Mouse (Mus musculus) heart, postnatal 25 days (tissue): Measurements from ENCODE around the gene Nhs. TPM values are rescaled to one million over a fixed set of nuclear protein-coding genes. Genes with fewer than 3 reads are reported as not detected.

Experiments
- DNase-seq: peaks from one replicate; pipeline ENCODE4 v3.0.0; 2022; ENCODE audit warnings: low spot score
- intact Hi-C: fragments of 180-260 bp; cut with DNase I; formaldehyde crosslinking; loops from one replicate; pipeline ENCODE4 v1.15.1; 2025
- total RNA-seq, 2 experiments: library from RNA; stranded (reverse); gene quantifications; 2 replicates each; pipeline ENCODE4 v1.2.3; 2021

Nhs gene
- total RNA-seq, 2 experiments from 2014 or later = 0.36 to 0.49 TPM

- DNase-seq = peak; percentile 4
- intact Hi-C loops = loop anchor here (2.0 kb wide), 1 partner anchor 133 kb away; the partner anchor contains the start of gene Nhs
Observed at GRCm38 (mm10) chrX:162025210-162025953, 134.1 kb downstream of the Nhs start.

DNA sequence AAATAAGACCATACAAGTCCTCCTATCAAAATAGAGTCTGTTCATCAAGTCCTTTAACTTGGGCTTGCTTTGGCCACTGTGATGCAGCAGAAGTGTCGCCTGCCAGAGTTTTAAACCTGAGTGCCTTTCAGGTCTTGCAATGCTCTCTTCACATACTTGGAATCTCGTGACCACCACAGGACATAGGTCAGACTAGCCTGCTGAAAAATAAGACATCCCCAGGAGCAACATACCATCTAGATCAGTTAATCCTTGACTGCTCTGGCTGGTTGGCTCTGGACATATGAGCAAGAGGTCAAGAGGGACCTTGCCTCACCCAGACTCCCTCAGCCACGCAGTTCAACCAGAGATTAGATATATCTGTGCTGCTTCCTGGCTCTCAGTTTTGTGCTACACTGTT, 137.8 kb downstream of the Nhs start:
- intact Hi-C loops = no loop called here
- DNase-seq = no peak

GRCm38 (mm10) chrX:162020039-162020566, 139.4 kb downstream of the Nhs start:
- DNase-seq = no peak
- intact Hi-C loops = no loop called here

DNA sequence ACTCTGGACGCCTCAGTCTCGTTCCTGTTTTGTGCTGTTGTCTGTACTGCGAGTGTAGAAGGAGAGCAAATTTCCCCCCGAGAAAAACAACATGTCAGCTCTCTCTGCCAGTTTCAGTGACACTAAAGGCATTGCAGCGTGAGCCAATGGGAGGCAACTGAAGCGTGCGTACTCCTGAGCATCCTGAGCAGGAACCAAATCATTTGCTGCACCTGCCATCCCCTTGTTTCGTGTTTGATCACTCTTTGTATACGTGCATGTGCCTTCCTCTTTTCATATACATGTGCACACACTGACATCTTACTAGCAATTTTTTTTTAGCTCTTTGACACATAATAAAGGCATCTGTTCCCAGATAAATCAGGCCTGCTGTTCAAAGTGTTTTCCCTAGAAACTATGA, 142.1 kb downstream of the Nhs start:
- DNase-seq = no peak
- intact Hi-C loops = no loop called here

DNA sequence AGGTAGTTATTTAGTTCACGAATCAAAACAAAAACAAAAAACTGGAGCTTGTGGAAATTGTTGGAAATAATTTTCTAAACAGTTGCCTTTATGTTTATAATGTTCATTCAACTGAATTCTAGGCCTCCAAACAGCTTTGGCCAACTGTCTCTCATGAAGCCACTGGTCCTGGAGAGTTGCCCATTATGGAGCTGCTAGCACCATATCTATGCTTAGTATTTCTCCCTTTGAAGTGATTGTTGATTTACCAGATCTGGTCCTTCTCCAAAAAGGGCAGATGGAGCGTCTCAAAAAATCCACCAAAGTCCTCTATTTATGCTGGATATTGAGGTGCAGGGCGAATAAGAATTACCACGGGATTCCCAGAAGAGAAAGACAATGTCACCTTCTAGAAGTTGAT, 147.0 kb downstream of the Nhs start:
- intact Hi-C loops = no loop called here
- no peak for DNase-seq

- DNase-seq = no peak
- intact Hi-C loops = no loop called here
Observed at GRCm38 (mm10) chrX:162009876-162010275, 149.7 kb downstream of the Nhs start.

GRCm38 (mm10) chrX:162003818-162004217, 155.7 kb downstream of the Nhs start:
- no peak for DNase-seq
- intact Hi-C loops = no loop called here

- DNase-seq = no peak
- intact Hi-C loops = no loop called here
Observed at GRCm38 (mm10) chrX:161998876-161999275, 160.7 kb downstream of the Nhs start.

- intact Hi-C loops = no loop called here
- no peak for DNase-seq
Observed at GRCm38 (mm10) chrX:161997170-161997795, 162.2 kb downstream of the Nhs start.

DNA sequence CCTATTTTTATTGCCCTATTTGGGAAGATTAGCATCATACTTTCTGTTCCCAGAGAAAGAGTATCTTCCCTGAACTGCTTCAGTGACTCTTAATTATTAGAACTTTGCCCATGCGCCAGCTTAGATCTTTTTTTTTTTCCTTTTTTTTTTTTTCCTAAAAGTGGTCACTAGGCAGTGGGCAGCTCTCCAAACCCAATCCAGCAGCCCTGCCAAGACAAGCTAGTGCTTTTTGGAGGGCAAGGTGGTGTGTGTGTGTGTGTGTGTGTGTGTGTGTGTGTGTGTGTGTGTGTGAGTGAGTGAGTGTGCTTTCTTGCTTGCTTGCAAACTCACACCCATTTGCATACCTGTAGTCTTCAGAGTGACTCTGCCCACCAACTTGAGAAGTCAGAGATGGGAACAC, 169.4 kb downstream of the Nhs start:
- intact Hi-C loops = no loop called here
- DNase-seq = no peak

DNA sequence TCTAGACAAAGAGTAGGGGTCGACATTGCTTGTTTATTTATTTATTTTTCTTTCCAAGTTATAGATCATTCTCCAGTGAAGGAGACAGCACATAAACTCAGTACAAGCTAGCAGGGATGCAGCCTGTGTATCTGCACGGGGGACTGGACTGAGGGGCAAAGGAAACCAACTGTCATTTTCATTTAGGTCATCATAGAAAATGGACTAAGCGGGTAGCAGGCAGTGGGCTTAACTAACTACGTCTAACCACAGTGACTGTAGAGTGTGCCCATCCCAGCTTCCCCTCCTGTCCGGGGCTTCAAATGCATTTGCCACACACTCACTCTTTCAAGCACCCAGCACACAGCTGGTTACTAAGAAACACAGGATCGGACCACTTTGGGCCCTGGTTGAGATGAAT, 174.6 kb downstream of the Nhs start:
- intact Hi-C loops = no loop called here

DNA sequence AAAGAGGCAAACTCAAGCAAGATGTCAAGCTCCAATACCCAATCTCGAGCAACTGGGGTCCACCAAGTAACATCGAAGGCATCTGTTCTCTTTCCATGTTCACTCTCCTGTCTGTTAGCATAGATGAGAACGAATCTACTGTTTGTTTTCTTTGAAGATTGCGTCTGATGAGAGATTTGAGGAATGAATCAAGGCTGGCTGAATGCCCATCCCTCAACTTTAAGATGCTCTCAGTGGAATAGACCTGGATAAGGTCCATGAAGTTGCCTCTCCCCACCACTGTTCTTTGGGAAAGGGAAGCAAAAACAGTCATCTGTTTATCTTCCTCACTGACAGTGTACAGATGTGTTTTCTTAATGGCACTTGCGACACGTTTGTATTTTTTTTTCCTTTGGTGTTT, 178.1 kb downstream of the Nhs start:
- intact Hi-C loops = no loop called here
- DNase-seq = no peak

More for the DNA sequence above, 174.6 kb downstream of the Nhs start:
- no peak for DNase-seq

- intact Hi-C loops = no loop called here
- DNase-seq = no peak
Observed at GRCm38 (mm10) chrX:161979946-161980345, 179.6 kb downstream of the Nhs start.

DNA sequence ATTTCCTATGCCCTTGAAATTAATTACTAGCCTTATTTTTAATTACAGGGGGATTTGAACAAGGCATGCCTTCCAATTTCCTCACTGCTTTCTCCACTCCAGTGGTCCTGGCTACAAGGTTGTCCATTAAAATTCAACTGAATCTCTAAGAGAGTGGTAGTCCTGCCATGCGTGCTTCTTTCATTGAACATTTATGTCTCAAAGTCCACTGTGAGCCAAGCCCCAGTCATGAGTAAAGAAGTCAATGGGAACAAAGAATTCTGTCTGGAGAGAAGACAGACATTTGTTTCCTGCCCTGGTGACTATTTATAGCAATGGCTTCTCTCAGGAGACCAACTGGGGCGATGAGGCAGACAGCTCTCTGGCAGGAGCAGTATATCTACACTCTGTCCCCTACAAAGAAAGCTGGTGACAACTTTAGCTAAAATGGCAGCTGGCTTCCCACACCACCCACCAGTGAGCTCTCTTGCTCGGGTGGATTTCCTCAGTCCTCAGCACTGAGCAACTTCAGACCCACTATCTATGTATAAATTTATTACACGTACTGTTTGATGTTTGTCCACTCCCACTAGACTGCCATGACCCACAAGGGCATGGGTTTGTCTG, 182.2 kb downstream of the Nhs start:
- no peak for DNase-seq
- intact Hi-C loops = no loop called here

GRCm38 (mm10) chrX:161976376-161976775, 183.2 kb downstream of the Nhs start:
- DNase-seq = no peak
- intact Hi-C loops = no loop called here

DNA sequence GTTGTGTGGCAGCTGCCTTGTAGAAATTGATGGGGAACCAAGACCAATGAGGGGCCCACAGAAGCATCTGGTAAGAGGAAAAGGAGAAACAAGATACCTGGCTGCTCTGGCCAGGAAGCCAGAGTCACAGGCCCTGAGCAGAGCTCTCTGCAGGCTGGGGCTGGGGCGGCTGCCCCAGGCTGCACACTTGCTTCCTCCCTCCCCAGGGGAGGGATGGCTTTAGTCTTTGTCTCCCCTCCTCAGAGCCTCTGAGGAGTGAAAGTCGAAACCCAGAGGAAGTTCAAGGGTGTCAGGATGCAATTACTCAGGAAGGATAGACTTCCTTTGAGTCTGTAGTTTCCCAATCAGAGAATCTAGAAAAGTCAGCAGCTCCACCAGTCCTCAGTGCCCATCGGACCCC, 186.0 kb downstream of the Nhs start:
- DNase-seq = no peak
- intact Hi-C loops = loop anchor here (5.0 kb wide), 1 partner anchor 184 kb away; the partner anchor contains the start of gene Nhs

DNA sequence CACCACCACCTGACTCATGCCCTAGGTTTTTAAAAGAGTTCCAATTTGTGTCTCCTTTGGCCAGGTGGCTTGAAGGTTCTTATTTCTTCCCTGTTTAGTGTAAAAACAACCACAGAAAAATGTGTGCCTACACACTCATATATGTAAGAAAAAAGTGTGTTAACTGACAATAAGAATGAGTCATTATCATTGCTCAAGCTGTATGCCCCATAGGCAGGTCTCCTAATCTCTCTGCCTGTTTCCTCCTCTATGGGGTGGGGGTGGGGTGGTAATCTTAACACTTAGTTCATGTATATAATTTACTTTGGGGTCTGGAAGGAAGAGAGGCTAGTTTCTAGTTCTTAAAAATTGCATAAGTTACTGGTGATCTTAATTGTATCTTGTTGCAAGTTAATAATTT, 186.8 kb downstream of the Nhs start:
- DNase-seq = no peak
- intact Hi-C loops = loop anchor here (5.0 kb wide), 1 partner anchor 185 kb away; the partner anchor contains the start of gene Nhs

- intact Hi-C loops = loop anchor here (5.0 kb wide), 1 partner anchor 185 kb away; the partner anchor contains the start of gene Nhs
- DNase-seq = no peak
Observed at GRCm38 (mm10) chrX:161971961-161972502, 187.5 kb downstream of the Nhs start.

- intact Hi-C loops = loop anchor here (5.0 kb wide), 1 partner anchor 186 kb away; the partner anchor contains the start of gene Nhs
- no peak for DNase-seq
Observed at GRCm38 (mm10) chrX:161971131-161971530, 188.4 kb downstream of the Nhs start.

- DNase-seq = no peak
- intact Hi-C loops = loop anchor here (5.0 to 10.0 kb wide), 3 partner anchors 95 to 487 kb away; no protein-coding TSS in a partner anchor
Observed at GRCm38 (mm10) chrX:161967692-161968091, 191.8 kb downstream of the Nhs start.
